Mouse (Mus musculus) lung, postnatal 36 days (tissue): Measurements from ENCODE around the gene Ccdc93.

Source experiments
- DNase-seq: peaks from one replicate; pipeline ENCODE4 v3.0.0; 2022; ENCODE audit warnings: mixed read lengths

The Ccdc93 gene

GRCm38 (mm10) chr1:121430938-121431928 lies at the start of gene Ccdc93:
TSS of gene Ccdc93 (plus strand) at chr1:121431049.
- DNase-seq: peak; percentile 99

GRCm38 (mm10) chr1:121381562-121381961 lies 49.3 kb upstream of the Ccdc93 start:
- DNase-seq: no peak

GRCm38 (mm10) chr1:121388312-121388711 lies 42.5 kb upstream of the Ccdc93 start:
- no peak for DNase-seq

- no peak for DNase-seq
Measured at GRCm38 (mm10) chr1:121388732-121389131, 42.1 kb upstream of the Ccdc93 start.

- DNase-seq: no peak
Measured at GRCm38 (mm10) chr1:121389574-121389973, 41.3 kb upstream of the Ccdc93 start.

GRCm38 (mm10) chr1:121390003-121390402 lies 40.8 kb upstream of the Ccdc93 start:
- no peak for DNase-seq

- DNase-seq: no peak
Measured at GRCm38 (mm10) chr1:121390421-121390820, 40.4 kb upstream of the Ccdc93 start.

- DNase-seq: no peak
Measured at GRCm38 (mm10) chr1:121390855-121391254, 40.0 kb upstream of the Ccdc93 start.

GRCm38 (mm10) chr1:121393117-121393516 lies 37.7 kb upstream of the Ccdc93 start:
- DNase-seq: no peak

- DNase-seq: no peak
Measured at GRCm38 (mm10) chr1:121394764-121395163, 36.1 kb upstream of the Ccdc93 start.

- DNase-seq: no peak
Measured at GRCm38 (mm10) chr1:121396501-121396900, 34.3 kb upstream of the Ccdc93 start.

- no peak for DNase-seq
Measured at GRCm38 (mm10) chr1:121398231-121398630, 32.6 kb upstream of the Ccdc93 start.

GRCm38 (mm10) chr1:121398986-121399881 lies 31.6 kb upstream of the Ccdc93 start:
- no peak for DNase-seq

- DNase-seq: peak; percentile 30
Measured at GRCm38 (mm10) chr1:121400243-121400642, 30.6 kb upstream of the Ccdc93 start.

- peak; percentile 25 for DNase-seq
Measured at GRCm38 (mm10) chr1:121419084-121419483, 11.8 kb upstream of the Ccdc93 start.

- no peak for DNase-seq
Measured at GRCm38 (mm10) chr1:121419569-121420265, 11.1 kb upstream of the Ccdc93 start.

- DNase-seq: no peak
Measured at GRCm38 (mm10) chr1:121430183-121430937, 489 bp upstream of the Ccdc93 start.

- DNase-seq: no peak
Measured at GRCm38 (mm10) chr1:121435981-121436380, 5.1 kb downstream of the Ccdc93 start.

GRCm38 (mm10) chr1:121440535-121441381 lies 9.9 kb downstream of the Ccdc93 start:
- DNase-seq: peak; percentile 69

- no peak for DNase-seq
Measured at GRCm38 (mm10) chr1:121444147-121444546, 13.3 kb downstream of the Ccdc93 start.

- no peak for DNase-seq
Measured at GRCm38 (mm10) chr1:121447216-121447615, 16.4 kb downstream of the Ccdc93 start.
